Mouse (Mus musculus): ENCODE results near the gene Tex2.
"Not testable (repeated sequence)": the region's sequence is repeated elsewhere in the genome, so short reads cannot be mapped to it uniquely, and the experiment has no call there.

Gene Tex2

GRCm38 (mm10) chr11:106612961-106613637 is at the start of gene Tex2:
TSS of gene Tex2 (minus strand) at chr11:106613423.
- DNase-seq (ENCODE audit: low spot score in 2 of 2) = peak; percentile 98 to 99

GRCm38 (mm10) chr11:106662634-106663407 is 49.6 kb upstream of the Tex2 start:
- no peak for DNase-seq (ENCODE audit: low spot score in 2 of 2)

DNA sequence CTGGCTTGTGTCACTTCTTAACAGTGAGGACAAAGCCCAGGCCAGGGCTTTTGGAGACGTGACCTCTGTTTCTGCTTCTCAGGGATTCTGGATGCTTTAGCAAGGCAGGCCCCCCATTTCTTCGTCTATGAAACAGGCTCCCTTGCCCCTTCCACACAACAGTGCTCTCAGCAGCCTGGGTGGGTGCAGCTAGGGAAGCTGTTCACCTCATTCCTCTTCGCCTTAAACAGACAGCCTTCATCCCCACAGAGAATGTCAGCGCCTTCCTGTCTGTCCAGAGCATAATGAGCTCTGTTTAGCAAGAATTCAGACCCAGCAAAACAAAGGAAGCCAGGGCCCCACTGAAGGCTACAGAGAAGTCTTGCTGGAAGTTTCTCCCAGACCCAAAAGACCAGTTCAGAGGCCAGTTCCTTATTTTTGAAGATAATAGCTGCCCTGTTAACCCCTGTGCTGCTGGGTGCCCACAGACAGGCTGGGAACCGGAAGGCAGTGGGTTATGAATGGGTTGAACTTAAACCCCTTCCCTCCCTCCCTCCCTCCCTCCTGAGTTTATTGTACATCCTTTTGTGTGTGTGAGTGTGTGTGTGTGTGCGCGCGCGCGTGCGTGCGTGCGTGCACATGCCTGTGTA is 47.3 kb upstream of the Tex2 start:
- DNase-seq (ENCODE audit: low spot score in 2 of 2) = no peak

DNA sequence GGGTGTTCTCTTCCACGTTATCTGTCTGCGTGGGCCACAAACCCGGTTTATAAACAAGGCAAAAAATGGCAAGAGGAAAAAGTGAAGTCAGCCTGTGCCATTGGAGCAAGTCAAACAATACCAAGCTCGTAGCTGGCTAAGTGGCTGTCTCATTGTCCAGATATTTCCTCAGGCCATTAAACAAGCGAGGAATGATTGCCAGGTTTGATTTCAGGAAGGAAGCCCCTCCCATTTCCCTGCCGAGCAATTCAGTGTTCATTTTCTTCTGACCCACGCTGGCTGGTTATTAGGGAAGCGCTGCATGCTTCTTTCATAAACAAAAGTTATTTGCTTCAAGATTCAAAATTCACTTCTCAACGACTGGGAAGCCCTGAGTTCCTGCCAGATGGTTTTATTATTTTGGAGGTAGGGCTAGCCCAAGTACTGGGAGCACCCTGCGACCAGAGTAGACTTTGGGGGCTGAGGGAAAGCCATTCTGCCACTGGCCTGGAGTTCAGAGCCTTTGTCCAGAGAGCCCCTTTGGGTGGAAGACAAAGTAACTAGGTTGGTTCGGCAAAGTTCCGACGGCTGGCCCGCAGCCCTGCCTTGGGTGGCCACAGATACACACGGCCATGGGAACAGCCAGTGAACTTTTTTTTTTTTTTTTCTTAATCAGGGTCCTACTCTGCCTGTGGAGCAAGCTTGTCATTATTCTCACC is 46.5 kb upstream of the Tex2 start:
- DNase-seq (ENCODE audit: low spot score in 2 of 2) = peak in 1 of 2 experiments; percentile 68

- DNase-seq (ENCODE audit: low spot score in 2 of 2) = peak; percentile 91
Measured at GRCm38 (mm10) chr11:106658051-106658880, 45.0 kb upstream of the Tex2 start.

GRCm38 (mm10) chr11:106656896-106657498 is 43.8 kb upstream of the Tex2 start:
- not testable (repeated sequence) for DNase-seq (ENCODE audit: low spot score in 2 of 2)

DNA sequence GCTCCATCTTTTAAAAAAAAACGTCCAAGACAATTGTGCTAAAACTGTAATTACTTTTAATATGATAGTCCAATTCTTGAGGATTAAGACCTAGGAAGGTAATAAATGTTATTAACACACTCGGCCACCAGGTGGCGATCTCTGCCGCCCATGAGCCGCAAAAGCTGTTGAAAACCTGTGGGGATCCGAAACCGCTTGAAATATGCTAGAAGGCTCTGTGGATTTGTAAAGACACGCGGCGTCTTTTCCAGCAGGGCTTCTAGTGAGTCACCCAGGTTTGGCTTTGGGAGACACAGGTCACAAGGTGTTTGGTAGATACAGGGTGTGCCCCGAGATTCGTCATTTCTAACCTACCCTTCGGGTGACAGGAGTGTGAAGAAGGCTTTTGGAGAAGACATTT is 35.1 kb upstream of the Tex2 start:
- DNase-seq (ENCODE audit: low spot score in 2 of 2) = peak; percentile 54 to 76

GRCm38 (mm10) chr11:106642966-106643637 is 29.9 kb upstream of the Tex2 start:
- no peak for DNase-seq (ENCODE audit: low spot score in 2 of 2)

- DNase-seq (ENCODE audit: low spot score in 2 of 2) = no peak
Measured at GRCm38 (mm10) chr11:106641580-106641979, 28.4 kb upstream of the Tex2 start.

GRCm38 (mm10) chr11:106640059-106640458 is 26.8 kb upstream of the Tex2 start:
- no peak for DNase-seq (ENCODE audit: low spot score in 2 of 2)

DNA sequence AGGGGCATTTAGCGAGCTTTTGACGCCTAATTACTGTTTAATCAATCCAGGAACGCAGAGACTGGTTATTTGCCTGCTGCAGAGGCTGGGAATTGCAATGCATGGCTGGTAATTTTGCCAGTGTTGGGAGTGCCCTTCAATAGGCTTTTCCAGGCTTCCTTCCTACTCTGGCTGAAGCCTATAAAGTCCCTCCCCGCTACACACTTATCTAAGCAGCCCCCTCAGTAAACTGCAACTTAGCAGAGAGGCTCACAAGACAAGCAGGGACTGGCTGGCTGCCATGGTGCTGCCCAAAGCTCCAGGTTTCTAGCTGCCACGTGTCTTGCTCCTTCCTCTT is 26.1 kb upstream of the Tex2 start:
- DNase-seq (ENCODE audit: low spot score in 2 of 2) = peak; percentile 35 to 42

- no peak for DNase-seq (ENCODE audit: low spot score in 2 of 2)
Measured at GRCm38 (mm10) chr11:106638551-106639355, 25.5 kb upstream of the Tex2 start.

DNA sequence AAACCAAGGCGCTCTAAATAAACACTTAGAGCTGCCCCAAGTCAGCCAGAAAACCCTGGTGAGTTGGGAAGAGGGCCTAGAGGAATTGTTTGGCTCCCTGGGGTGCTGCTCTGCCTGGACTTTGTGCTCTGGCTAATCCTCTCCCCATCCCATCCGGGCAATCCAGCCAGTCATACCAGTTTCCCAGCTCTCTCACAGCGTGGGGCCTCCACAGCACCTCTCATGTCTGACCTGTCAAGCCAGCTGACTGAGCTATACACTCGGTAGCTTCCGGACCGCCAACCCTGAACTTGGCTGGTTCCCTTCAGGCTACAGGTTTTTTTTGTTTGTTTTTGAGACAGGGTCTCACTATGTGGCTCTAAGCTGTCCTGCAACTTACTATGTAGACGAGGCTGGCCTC is 24.5 kb upstream of the Tex2 start:
- DNase-seq (ENCODE audit: low spot score in 2 of 2) = no peak

DNA sequence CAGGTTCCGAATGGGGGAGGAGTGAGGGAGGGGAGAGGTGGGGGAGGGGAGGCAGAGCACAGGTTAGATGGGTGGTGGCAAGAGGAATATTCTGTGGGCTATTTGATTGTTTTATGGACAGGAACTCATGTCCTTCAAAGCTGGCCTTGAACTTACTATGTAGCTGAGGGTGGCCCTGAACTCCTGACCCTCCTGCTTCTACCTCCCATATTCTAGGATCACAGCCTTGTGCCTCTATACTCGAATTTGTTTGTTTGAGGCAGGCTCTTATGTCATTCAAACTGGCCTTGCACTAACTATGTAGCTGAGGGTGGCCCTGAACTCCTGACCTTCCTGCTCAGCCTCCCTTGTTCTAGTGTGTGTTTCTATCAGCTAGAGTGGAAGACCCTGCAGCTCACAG is 22.7 kb upstream of the Tex2 start:
- no peak for DNase-seq (ENCODE audit: low spot score in 2 of 2)

GRCm38 (mm10) chr11:106634175-106634574 is 21.0 kb upstream of the Tex2 start:
- DNase-seq (ENCODE audit: low spot score in 2 of 2) = not testable (repeated sequence)

- DNase-seq (ENCODE audit: low spot score in 2 of 2) = no peak
Measured at GRCm38 (mm10) chr11:106633456-106633855, 20.2 kb upstream of the Tex2 start.

DNA sequence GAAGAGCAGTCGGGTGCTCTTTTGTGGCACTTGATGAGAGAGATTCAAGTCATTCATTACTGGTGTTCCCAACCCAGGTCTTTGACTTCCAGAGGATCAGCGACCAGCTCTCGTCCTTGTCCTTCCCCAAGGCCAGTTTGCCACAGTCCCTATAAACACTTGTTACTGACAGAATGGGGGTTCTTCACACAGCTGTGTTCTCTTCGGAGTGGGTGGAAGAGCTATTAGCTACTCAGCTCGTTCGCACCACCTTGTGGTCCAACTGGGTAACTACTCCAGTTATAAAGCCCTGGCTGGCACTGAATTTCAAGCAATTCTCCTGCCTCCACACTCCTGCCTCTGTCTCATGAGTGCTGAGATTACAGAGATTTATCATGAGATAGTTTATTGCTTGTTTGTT is 14.5 kb upstream of the Tex2 start:
- DNase-seq (ENCODE audit: low spot score in 2 of 2) = peak; percentile 70 to 86

DNA sequence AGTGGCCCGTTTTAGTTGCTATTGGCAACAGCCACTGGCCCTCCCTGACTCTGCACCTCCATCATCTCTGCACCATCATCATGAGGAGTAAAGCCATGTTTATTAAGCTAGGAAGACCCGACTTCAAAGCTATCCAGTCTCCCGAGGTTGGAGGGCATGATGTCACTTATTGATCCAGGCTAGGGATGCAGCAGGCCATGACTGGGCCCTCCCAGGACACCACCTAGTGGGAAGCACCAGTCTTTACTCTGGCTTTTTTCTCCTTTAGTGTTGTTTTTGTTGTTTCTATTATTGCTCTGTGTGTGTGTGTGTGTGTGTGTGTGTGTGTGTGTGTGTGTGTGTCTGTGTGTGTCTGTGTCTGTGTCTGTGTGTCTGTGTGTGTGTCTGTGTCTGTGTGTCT is 12.4 kb upstream of the Tex2 start:
- no peak for DNase-seq (ENCODE audit: low spot score in 2 of 2)

- DNase-seq (ENCODE audit: low spot score in 2 of 2) = no peak
Measured at GRCm38 (mm10) chr11:106623629-106624028, 10.4 kb upstream of the Tex2 start.

GRCm38 (mm10) chr11:106622056-106622455 is 8.8 kb upstream of the Tex2 start:
- no peak for DNase-seq (ENCODE audit: low spot score in 2 of 2)
